Mouse (Mus musculus): ENCODE measurements around the gene Specc1l.

Specc1l gene

DNA sequence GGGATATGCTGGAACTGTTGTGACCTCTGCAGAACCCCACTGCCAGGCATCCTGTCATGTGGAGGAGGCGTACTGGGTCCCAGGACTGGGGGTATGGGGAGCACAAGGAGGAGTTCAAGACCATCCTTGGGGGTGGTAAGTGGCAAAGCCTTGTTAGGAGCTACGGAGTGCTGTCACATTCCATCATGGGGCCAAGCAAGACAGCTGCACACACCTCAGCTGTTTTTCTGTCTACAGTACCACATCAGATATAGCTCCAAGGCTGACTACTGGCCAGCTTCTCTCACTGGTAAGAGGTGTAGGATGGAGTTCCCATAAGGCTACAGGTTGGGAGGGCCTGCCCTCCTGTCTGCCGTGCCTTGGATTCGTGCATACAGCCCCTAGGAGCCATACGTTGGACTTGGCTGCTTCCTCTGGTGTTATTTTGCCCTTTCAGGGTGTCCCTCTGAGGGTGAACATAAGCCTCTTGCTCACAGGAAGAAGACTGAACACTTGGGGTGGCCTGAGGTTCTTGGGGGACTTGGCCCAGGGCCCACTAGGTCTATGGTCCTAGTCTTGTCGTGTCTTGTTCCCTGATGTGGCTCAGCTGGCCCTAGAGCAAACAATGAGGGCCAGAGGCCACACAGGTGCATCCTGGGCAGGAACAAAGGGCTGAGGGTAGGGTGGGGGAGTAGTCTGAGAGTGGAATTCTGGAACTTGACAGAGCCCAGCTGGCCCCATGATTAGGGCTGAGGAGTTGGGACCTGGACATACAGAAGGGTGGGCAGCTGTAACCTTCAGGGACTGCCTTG lies 102.5 kb downstream of the Specc1l start:
- DNase-seq (ENCODE audit: extremely low read depth, low read depth, low spot score) = no peak

DNA sequence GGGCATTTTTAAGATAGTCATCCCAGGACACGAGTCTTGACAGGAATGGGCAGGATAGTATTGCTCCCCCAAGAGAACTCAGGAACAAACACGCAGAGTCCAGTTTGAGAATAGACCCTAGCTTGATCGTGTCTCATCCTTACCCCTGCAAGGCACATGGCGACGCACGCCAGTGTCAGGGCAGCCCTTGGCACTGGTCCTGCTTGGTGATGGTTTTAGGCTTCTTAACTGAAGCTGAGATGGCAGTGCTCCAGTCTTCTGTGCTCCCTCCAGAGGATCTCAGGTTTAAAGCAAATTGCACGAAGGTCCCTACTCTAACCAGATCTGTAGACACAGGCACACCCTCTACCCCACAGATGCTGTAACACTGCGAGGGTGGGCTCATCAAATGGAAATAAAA lies 103.9 kb downstream of the Specc1l start:
- no peak for DNase-seq (ENCODE audit: extremely low read depth, low read depth, low spot score)

DNA sequence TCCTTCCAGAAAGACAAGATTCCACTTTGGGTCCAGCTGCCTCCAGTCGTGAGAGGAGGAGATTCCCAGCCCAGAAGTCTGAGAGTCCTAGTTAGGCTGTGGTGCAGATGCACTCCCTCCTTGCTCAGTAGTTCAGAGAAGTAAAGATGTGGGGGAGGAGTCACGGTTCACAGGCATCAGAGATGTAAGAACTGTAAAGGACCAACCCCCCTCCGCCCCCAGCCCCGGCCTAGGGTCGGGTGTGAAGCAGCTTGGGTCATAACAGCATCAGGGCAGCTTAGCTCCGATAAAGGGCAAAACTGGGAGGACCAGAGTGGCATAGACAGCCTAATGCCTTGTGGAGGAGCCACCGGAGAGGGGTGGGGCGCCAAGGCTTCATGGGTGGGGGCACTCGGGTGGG lies 104.6 kb downstream of the Specc1l start:
- DNase-seq (ENCODE audit: extremely low read depth, low read depth, low spot score) = no peak

DNA sequence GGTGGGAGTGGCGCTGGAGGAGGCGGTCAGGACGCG lies 104.8 kb downstream of the Specc1l start, which contains the start of gene Adora2a:
Adora2a (plus strand) TSS at position 6 of the 36 bp plus-strand sequence.
- DNase-seq (ENCODE audit: extremely low read depth, low read depth, low spot score) = no peak

DNA sequence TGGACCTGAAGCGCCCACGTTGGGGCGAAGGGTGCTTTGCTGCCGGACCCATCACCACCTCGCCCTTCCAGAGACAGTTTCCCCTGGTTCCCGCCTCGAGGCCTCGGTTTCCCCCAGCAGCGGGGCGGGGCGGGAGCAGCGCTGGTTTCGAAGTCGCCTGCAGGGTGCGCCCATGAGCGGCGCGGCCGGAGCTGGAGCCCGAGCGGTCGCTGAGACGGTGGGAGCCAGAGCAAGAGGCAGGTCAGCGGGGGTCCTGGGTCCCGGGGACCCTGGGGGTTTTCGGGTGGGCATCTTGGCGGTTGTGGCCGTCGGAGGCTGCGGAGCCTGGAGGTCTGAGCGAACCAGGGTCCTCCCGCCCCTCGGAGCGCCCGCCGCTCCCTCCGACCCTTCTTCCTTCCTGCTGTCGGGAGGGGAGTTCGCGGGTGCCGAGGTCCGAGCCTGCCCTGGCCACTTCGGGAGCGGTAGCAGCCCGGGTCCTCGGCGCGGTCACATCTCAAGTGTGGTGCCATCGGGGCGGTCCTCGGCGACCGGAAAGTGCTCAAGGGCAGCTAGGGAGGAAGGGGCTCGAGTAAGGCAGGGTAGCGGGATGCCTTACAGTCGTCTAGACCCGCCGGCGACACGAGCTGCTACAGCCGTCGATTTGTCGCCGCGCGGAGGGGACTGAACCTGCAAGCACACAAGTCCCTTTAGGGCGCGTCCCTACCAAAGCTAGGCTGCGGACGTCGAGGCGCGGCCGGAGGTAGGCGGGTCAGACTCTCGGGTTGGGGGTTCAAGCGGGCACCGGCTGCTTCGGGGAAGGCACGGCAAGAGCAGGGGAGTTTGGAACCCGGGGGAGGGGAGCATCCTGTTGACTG lies 105.3 kb downstream of the Specc1l start:
- DNase-seq (ENCODE audit: extremely low read depth, low read depth, low spot score) = no peak

DNA sequence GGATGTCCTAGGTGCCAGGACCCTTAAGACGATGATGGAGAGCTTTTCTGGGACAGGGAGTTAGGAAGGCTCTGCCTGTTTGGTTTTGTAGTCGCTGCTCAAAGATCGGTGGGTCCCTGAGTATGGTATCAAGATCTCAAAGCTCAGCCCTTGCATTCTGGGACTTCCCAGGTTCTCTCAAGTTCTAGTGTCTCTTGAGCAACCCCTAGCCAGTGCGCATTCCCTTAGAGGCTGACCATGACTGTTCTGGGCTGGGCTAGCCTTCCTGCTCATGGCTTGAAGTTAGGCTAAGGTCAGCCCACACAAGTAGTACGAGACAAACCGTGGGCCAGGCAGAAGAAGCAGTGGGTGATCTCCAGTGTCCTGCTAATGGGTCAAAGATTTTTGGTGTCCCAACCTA lies 106.3 kb downstream of the Specc1l start:
- no peak for DNase-seq (ENCODE audit: extremely low read depth, low read depth, low spot score)

DNA sequence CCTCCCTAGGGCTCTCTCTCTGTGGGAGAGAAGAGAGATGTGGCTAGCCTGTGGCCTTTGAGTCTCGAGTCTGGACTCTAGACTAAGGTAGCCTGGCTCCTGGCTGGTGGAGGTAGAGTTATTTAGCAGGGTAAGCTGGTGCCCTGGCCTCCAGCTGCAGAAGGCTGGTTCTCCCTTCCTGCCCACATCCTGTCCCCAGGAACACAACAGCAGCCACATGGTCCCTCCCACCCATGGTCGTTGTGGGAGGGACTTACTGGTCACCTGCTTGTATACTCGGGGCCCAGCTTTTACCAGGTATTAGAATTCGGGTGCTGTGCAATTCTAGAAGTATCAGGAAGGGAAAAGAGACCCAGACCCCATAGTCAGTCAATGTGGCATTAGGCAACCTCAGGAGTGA lies 108.4 kb downstream of the Specc1l start:
- no peak for DNase-seq (ENCODE audit: extremely low read depth, low read depth, low spot score)

DNA sequence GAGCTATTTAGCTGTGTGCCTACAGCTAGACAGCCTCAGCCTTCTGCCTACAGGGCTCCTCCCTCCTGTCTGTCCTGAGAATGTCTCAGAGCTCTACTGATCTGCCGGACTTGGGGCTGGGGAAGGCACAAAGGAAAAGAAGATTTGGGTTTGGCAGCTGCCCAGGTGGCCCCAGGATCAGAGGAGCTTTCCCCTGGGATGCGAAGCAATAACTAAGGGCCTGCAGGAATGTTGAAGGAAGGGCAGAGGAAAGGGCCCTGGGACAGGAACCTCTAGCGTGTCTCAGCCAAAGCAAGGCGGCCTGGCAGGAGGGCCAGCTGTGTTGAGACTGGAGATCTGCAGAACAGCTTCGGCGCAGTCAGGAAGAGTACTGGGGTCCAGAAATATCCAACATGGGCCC lies 111.1 kb downstream of the Specc1l start:
- DNase-seq (ENCODE audit: extremely low read depth, low read depth, low spot score) = no peak

DNA sequence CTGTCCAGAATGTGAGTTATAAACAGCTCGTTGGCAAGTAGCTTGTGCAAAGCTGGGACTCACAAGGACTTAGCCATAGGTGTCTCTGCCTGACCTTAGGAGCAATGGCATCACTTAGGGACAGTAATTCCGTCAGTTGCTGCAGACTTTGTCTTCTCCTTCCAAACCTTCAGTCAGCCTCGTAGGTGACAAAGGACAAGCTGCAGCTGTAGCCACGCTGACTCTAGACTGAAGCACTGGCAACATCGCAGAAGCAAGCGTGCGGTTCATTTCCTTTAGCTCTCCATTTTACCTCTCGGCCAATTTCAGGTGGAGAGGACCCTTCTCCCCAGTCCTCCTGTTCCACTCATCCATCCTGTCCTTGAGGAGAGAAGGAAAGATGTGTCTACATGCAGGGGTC lies 112.1 kb downstream of the Specc1l start:
- no peak for DNase-seq (ENCODE audit: extremely low read depth, low read depth, low spot score)

DNA sequence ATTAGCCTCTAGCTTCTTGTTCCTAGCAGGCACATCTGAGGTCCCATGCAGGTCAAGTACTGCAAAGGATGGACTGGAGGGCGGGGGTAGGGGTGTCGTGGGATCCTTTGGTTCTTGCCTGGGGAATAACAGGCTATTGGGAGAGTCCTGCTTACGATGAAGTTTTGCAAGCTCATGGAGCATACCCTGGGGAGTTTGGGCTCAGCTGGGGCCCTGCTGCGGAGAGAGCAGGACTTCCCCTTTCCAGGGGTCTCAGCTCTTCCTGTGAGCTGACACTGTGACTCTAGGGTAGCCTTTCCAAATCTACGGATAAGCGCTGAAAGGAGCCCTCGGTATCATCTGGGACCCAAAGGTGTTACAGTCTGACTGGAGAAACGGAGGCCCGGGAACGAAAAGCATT lies 112.5 kb downstream of the Specc1l start:
- no peak for DNase-seq (ENCODE audit: extremely low read depth, low read depth, low spot score)

DNA sequence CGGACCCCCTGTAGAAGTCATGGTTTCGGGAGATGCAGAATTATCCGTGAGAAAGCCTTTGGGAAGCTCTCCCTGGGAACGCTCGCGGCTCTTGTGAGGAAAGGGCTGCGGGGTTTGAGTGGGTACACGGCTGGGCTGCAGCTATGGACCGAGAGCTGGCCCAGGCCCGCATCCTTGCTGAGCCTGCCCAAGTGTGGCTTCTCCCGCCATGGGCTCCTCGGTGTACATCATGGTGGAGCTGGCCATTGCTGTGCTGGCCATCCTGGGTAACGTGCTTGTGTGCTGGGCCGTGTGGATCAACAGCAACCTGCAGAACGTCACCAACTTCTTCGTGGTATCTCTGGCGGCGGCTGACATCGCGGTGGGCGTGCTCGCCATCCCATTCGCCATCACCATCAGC lies 113.9 kb downstream of the Specc1l start:
- DNase-seq (ENCODE audit: extremely low read depth, low read depth, low spot score) = no peak

DNA sequence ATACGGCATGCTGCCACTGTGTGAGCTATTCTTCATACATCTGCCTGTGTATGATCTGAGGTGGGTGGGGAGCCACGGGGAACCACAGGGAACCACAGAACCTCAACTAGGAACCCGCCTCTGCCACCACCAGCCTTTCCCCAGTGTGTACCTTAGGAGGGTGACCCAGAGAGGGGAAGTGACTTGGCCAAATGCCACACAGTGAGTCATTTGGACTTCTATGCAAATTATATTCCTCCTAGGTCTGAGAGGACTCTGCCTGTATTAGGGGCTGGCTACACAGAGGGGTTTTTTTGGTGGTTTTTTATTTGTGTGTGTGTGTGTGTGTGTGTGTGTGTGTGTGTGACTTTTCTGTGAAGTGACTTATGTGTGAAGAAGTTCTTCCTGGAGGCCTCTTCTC lies 114.7 kb downstream of the Specc1l start:
- no peak for DNase-seq (ENCODE audit: extremely low read depth, low read depth, low spot score)

DNA sequence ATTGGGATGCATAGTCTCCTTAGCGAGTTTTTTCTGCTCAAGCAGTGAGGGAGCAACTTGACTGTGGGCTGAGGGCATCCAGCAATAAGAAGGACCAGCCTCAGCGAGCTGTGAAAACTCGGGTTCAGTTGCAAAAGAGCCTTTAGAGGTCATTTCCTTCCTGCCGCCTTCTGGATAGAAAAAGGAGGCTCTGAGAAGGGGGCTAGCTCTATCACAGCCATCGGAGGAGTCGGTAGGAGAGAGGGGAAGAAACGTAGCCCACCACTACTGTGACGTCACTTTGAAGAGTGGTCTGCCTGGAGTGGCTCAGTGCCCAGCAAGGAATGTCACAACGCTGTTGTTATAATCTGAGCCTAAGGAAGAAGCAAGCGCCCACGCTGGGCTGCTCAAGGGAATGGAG lies 115.2 kb downstream of the Specc1l start:
- no peak for DNase-seq (ENCODE audit: extremely low read depth, low read depth, low spot score)

DNA sequence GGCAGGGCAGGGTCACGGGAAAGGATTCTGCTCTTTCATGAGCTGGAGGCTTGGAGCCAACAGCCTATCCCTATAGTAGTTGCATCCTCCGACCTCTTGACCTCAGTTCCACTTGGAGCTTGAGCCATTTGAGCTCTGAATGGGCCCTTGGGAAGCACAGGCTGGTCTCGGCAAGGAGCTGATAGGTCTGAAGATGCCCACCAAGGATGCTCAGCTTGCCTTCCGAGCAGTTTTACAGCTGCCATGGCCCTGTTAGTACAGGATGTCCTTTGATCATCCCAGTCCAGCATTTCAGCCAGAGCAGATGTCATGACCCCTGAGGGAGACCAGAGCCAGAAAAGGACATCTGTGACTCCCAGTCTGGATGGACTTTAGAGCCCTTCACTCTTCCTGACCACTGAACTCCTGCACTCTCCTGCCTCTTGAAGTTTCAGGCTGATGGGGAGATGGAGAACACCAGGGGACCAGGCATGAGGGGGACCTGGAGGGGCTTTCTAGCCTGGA lies 116.4 kb downstream of the Specc1l start:
- no peak for DNase-seq (ENCODE audit: extremely low read depth, low read depth, low spot score)

DNA sequence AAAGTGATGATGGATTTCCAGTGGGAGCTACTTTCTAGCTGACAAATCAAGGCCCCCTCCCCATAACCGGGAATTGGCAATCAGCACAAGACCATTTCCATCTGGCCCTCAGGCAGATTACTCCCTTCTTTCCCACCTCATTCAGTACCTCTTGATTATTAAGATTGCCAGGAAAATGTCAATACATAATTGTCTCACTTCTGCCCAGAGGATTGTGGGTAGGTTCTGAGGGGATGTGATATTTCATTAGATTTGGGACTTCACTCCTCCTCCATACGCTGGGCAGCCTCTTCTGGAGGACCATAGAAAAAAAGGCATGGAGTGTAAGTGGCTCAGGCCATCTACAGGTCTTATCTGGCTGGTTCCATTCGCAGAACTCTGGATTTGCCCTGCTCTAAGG lies 120.4 kb downstream of the Specc1l start:
- DNase-seq (ENCODE audit: extremely low read depth, low read depth, low spot score) = no peak

DNA sequence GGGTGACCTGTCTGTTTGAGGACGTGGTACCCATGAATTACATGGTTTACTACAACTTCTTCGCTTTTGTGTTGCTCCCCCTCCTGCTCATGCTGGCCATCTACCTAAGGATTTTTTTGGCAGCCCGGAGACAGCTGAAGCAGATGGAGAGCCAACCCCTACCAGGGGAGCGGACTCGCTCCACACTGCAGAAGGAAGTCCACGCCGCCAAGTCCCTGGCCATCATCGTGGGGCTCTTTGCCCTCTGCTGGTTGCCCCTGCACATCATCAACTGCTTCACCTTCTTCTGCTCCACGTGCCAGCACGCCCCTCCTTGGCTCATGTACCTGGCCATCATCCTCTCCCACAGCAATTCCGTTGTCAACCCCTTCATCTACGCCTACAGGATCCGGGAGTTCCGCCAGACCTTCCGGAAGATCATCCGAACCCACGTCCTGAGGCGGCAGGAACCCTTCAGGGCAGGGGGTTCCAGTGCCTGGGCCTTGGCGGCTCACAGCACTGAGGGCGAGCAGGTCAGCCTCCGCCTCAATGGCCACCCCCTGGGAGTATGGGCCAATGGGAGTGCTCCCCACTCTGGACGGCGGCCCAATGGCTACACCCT lies 121.4 kb downstream of the Specc1l start:
- DNase-seq (ENCODE audit: extremely low read depth, low read depth, low spot score) = no peak

DNA sequence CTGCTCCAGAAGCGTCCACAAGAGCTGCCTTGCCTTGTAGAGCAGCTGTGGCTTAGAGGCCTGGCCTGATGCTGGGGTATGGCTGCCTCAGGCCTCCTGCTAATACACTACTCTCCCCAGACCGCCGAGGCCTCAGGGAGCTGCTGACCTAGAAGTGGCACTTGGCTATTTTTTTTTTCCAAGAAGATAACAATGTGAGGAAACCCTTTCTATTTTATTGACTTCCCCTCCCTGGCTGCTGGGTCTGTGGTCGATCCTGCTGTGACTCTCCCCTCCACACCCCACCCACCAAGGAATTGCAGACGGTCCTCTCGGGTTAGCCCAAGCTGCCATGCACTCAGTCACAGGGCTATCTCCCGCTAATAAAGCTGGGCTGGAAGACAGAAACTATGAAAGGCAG lies 122.3 kb downstream of the Specc1l start:
- DNase-seq (ENCODE audit: extremely low read depth, low read depth, low spot score) = no peak

DNA sequence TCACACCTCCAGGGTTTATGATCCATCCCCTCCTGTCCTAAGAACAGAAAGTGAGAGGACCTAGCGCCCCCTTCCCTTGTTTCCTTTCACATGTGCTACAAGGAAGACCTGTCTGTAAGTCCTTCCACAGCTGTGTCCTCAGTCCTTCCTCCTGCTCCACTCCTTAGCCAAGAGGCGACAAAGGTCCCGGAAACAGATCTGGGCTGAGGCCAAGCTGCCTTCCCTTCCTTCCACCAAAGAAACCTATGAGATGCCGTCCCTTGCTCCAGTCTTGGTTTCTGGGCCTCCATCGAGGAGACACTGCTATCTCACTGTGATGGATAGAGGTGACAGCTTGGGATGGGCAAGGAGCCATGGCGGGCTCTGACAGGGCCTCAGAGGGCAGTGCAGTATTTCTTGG lies 123.2 kb downstream of the Specc1l start:
- DNase-seq (ENCODE audit: extremely low read depth, low read depth, low spot score) = no peak

DNA sequence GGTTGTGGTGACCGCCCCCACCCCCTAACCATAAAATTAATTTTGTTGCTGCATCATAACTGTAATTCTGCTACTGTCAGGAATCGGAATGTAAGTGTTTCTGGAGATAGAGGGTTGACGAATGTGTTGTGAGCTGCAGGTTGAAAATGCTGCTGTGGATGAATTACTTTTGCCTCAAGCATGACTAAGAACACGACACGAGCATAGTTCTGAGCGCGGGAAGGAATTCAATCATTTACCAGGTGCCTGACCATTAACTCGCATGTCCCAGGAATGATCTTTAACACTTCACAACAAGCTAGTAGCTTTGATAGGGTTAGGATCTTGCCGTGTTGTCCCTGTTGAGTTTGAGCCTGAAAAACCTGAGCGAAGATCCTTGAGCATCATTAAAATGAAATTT lies 125.4 kb downstream of the Specc1l start:
- no peak for DNase-seq (ENCODE audit: extremely low read depth, low read depth, low spot score)

DNA sequence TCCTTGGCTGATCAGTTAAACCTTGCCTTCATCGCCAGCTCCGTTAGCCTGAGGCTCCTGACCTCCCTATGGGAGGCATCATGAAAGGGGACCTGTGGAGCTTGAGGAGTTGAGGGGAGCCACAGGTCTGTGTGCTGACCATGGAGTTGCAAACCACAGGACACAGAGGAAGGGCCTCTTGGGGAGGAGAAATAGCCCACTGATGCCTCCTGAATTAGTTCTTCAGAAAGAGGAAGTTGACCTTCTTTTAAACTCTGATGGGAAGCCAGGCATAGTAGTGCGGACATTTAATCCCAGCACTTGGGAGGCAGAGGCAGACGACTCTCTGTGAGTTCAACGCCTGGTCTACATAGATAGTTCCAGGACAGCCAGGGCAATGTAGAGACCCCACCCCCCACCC lies 127.0 kb downstream of the Specc1l start:
- DNase-seq (ENCODE audit: extremely low read depth, low read depth, low spot score) = no peak

DNA sequence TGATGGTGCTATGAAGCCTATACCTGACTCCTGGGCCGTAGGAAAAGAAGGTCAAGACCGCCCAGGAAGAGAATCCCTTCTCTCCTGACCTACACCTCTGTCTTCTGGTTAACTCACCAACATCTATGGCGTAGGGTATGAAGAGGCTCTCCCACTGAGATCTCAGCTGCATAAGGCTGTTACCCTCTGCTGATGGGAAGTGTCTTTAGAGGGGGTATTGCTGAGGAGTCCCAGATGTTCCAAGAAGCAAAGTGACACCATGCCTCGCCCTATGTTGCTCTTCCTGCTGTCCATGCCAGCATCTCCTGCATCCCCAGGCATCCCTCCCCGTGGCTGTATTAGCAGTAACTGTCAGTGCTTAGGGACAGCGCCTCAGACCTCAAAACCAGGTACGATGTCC lies 127.5 kb downstream of the Specc1l start:
- no peak for DNase-seq (ENCODE audit: extremely low read depth, low read depth, low spot score)

DNA sequence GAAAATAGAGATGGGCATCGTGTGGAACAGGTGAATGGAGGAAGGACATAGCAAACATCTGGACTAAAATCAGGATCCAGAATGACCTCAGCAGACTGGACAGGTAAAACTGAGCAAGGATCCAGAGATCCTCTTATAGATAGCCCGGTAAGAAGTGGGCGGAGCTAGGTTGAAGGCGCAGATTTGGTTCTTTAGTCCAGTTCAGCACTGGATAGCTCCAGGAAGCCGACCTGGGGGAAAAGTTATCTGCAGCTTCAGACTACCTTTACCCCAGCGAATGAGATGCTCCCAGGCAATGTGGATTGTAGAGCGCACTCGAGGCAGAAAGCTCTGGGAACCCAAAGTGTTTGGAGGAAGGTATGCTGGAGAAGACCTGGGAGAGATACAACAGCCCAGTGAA lies 130.1 kb downstream of the Specc1l start:
- DNase-seq (ENCODE audit: extremely low read depth, low read depth, low spot score) = no peak
